In the genomic region with DNA sequence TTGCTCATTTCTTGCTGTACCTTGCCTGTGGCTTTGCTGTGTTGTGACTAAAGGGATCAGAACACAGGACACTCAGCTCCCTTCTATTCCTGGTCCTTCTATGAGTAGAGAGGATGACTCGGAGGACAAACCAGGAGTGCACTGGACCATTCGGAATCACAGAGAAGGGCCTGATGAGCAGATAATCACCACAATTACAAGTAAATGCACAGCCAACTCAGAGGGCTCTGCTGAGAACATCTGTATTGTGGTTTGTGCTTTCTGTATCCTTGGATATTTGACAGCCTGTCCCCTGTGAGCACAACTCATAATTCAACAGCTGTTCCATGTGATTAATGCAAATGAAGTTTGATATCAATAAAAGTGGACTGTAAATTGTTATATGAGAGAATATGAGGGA, we compare ENCODE assay signal across 20 mouse cellular contexts. TPM values are rescaled to one million over a fixed set of nuclear protein-coding genes. Genes with fewer than 3 reads are reported as not detected.
"Had no signal": no experiment of that assay in that cellular context is flagged by ENCODE, and none has a peak within 500 bp of the region (broad histone marks: within the 10 kb centered on the region; RNA-seq: fewer than 3 reads in every experiment).

No protein-coding gene starts in this region.

- H3K36me3 ChIP-seq: neural tube, embryonic 15.5 days; stomach, embryonic 15.5 days had no signal

- H3K4me3 ChIP-seq: neural tube, embryonic 15.5 days; stomach, embryonic 15.5 days had no signal

- DNase-seq: retina, postnatal 1 day; right cerebral cortex, adult 18-20 months; right cerebral cortex, postnatal 14 days; right cerebral cortex, postnatal 25 days; right cerebral cortex, postnatal 4 days; spleen, adult 18-20 months; thymus, adult 18-20 months; thymus, adult 2 months; thymus, postnatal 14 days; thymus, postnatal 25 days; thymus, postnatal 36 days; thymus, postnatal 4 days had no signal

- H3K27ac ChIP-seq: neural tube, embryonic 15.5 days; stomach, embryonic 15.5 days; stomach, postnatal 0 days had no signal

- H3K4me2 ChIP-seq: neural tube, embryonic 15.5 days; stomach, embryonic 15.5 days had no signal

- H3K4me1 ChIP-seq: stomach, embryonic 15.5 days had no signal

- H3K9me3 ChIP-seq: neural tube, embryonic 15.5 days; stomach, embryonic 15.5 days had no signal

- H3K27me3 ChIP-seq: neural tube, embryonic 15.5 days; stomach, embryonic 15.5 days had no signal

RNA-seq across cellular contexts. Expression of a gene that starts 11.0 kb away (rescaled TPM):
- total RNA-seq: neutrophil, adult 5-6 weeks had no signal
- polyA plus RNA-seq: small intestine, adult 2 months; spleen, adult 2 months; stomach, postnatal 0 days; thymus, postnatal 0 days; urinary bladder, adult 2 months had no signal
